Mouse (Mus musculus): Measurements from ENCODE around the gene Tmtc2. TPM values are rescaled to one million over a fixed set of nuclear protein-coding genes. Genes with fewer than 3 reads are reported as not detected.
A peak's percentile ranks its signal among the peaks of the same experiment; 100 is the strongest.

Tmtc2 gene
- polyA plus RNA-seq, 1 experiment from 2014 or later: 0.76 TPM

GRCm38 (mm10) chr10:105574695-105575660, 727 bp upstream of the Tmtc2 start:
- ATAC-seq (ENCODE audit: low read depth): peak; percentile 68
- H3K9ac ChIP-seq (ENCODE audit: low read depth, low read length): no peak overlapping the region; the same call in 1 of the 2 replicates
- no peaks in the 10 kb centered on the region for H3K9me3 ChIP-seq (replicated peaks; ENCODE audit: control insufficient read depth, low read length)
- no peaks in the 10 kb centered on the region for H3K36me3 ChIP-seq (ENCODE audit: control insufficient read depth, insufficient read depth)
- WGBS (ENCODE audit: insufficient replicate concordance): under 1% methylated on average over 44 of the region's 44 CpGs
- peaks cover 14% of the 10 kb centered on the region for H3K4me1 ChIP-seq (ENCODE audit: control insufficient read depth, low read depth, low read length)
- H3K27me3 ChIP-seq (ENCODE audit: control insufficient read depth, insufficient read depth, low read depth, low read length): peaks cover 3% of the 10 kb centered on the region
- H3K27ac ChIP-seq (ENCODE audit: low read length): no peak overlapping the region
- peak overlapping the region; percentile 88 for H3K4me2 ChIP-seq (ENCODE audit: low read depth, low read length)
- peak overlapping the region; percentile 72 for H3K4me3 ChIP-seq (ENCODE audit: low read depth, low read length)

GRCm38 (mm10) chr10:105573306-105573907, 844 bp downstream of the Tmtc2 start:
- Histone ChIP-seq H3K4me1 (ENCODE audit: control insufficient read depth, low read depth, low read length) (peaks cover 17% of the 10 kb centered on the region), H3K9ac (ENCODE audit: low read depth, low read length) (peak overlapping the region; percentile 46), H3K4me3 (ENCODE audit: low read depth, low read length) (peak overlapping the region; percentile 72), H3K4me2 (ENCODE audit: low read depth, low read length) (peak overlapping the region; percentile 88), H3K36me3 (ENCODE audit: control insufficient read depth, insufficient read depth) (no peaks in the 10 kb centered on the region), H3K27ac (ENCODE audit: low read length) (0 out of 2 replicates have a peak overlapping the region, but pooled peaks have one; percentile 7), H3K27me3 (ENCODE audit: control insufficient read depth, insufficient read depth, low read depth, low read length) (peaks cover 3% of the 10 kb centered on the region), H3K9me3 (replicated peaks; ENCODE audit: control insufficient read depth, low read length) (no peaks in the 10 kb centered on the region)
- no peak for ATAC-seq (ENCODE audit: low read depth)
- WGBS (ENCODE audit: insufficient replicate concordance): under 1% methylated on average over 37 of the region's 37 CpGs

- Histone ChIP-seq H3K4me2 (ENCODE audit: low read depth, low read length) (peak overlapping the region; percentile 88), H3K9ac (ENCODE audit: low read depth, low read length) (no peak overlapping the region; the same call in 1 of the 2 replicates), H3K9me3 (replicated peaks; ENCODE audit: control insufficient read depth, low read length) (no peaks in the 10 kb centered on the region), H3K4me1 (ENCODE audit: control insufficient read depth, low read depth, low read length) (peaks cover 17% of the 10 kb centered on the region), H3K27ac (ENCODE audit: low read length) (no peak overlapping the region), H3K36me3 (ENCODE audit: control insufficient read depth, insufficient read depth) (no peaks in the 10 kb centered on the region), H3K4me3 (ENCODE audit: low read depth, low read length) (peak overlapping the region; percentile 72), H3K27me3 (ENCODE audit: control insufficient read depth, insufficient read depth, low read depth, low read length) (peaks cover 3% of the 10 kb centered on the region)
- no peak for ATAC-seq (ENCODE audit: low read depth)
- 1% methylated on average over 16 of the region's 16 CpGs for WGBS (ENCODE audit: insufficient replicate concordance)
These were observed 1.4 kb downstream of the Tmtc2 start for GRCm38 (mm10) chr10:105572829-105573228.

GRCm38 (mm10) chr10:105572301-105572700, 1.9 kb downstream of the Tmtc2 start:
- peaks cover 3% of the 10 kb centered on the region for H3K27me3 ChIP-seq (ENCODE audit: control insufficient read depth, insufficient read depth, low read depth, low read length)
- no peaks in the 10 kb centered on the region for H3K9me3 ChIP-seq (replicated peaks; ENCODE audit: control insufficient read depth, low read length)
- H3K4me3 ChIP-seq (ENCODE audit: low read depth, low read length): no peak overlapping the region
- no peaks in the 10 kb centered on the region for H3K36me3 ChIP-seq (ENCODE audit: control insufficient read depth, insufficient read depth)
- 61% methylated on average over 7 of the region's 7 CpGs for WGBS (ENCODE audit: insufficient replicate concordance)
- no peak overlapping the region for H3K9ac ChIP-seq (ENCODE audit: low read depth, low read length)
- peak overlapping the region; percentile 88 for H3K4me2 ChIP-seq (ENCODE audit: low read depth, low read length)
- H3K4me1 ChIP-seq (ENCODE audit: control insufficient read depth, low read depth, low read length): peaks cover 17% of the 10 kb centered on the region
- ATAC-seq (ENCODE audit: low read depth): no peak
- no peak overlapping the region for H3K27ac ChIP-seq (ENCODE audit: low read length)

GRCm38 (mm10) chr10:105571831-105572230, 2.4 kb downstream of the Tmtc2 start:
- 68% methylated on average over 4 of the region's 4 CpGs for WGBS (ENCODE audit: insufficient replicate concordance)
- Histone ChIP-seq H3K4me3 (ENCODE audit: low read depth, low read length) (no peak overlapping the region), H3K27ac (ENCODE audit: low read length) (no peak overlapping the region), H3K9ac (ENCODE audit: low read depth, low read length) (no peak overlapping the region), H3K36me3 (ENCODE audit: control insufficient read depth, insufficient read depth) (no peaks in the 10 kb centered on the region), H3K27me3 (ENCODE audit: control insufficient read depth, insufficient read depth, low read depth, low read length) (peaks cover 3% of the 10 kb centered on the region), H3K9me3 (replicated peaks; ENCODE audit: control insufficient read depth, low read length) (no peaks in the 10 kb centered on the region), H3K4me2 (ENCODE audit: low read depth, low read length) (no peak overlapping the region), H3K4me1 (ENCODE audit: control insufficient read depth, low read depth, low read length) (peaks cover 17% of the 10 kb centered on the region)
- no peak for ATAC-seq (ENCODE audit: low read depth)

- Histone ChIP-seq H3K4me3 (ENCODE audit: low read depth, low read length) (no peak overlapping the region), H3K9me3 (replicated peaks; ENCODE audit: control insufficient read depth, low read length) (no peaks in the 10 kb centered on the region), H3K27me3 (ENCODE audit: control insufficient read depth, insufficient read depth, low read depth, low read length) (peaks cover 3% of the 10 kb centered on the region), H3K36me3 (ENCODE audit: control insufficient read depth, insufficient read depth) (no peaks in the 10 kb centered on the region), H3K4me1 (ENCODE audit: control insufficient read depth, low read depth, low read length) (peaks cover 17% of the 10 kb centered on the region), H3K4me2 (ENCODE audit: low read depth, low read length) (no peak overlapping the region), H3K27ac (ENCODE audit: low read length) (no peak overlapping the region), H3K9ac (ENCODE audit: low read depth, low read length) (no peak overlapping the region)
- WGBS (ENCODE audit: insufficient replicate concordance): 66% methylated on average over 8 of the region's 8 CpGs
- ATAC-seq (ENCODE audit: low read depth): no peak
These were observed 3.2 kb downstream of the Tmtc2 start for GRCm38 (mm10) chr10:105571019-105571418.

- ATAC-seq (ENCODE audit: low read depth): no peak
- Histone ChIP-seq H3K27ac (ENCODE audit: low read length) (no peak overlapping the region), H3K4me2 (ENCODE audit: low read depth, low read length) (no peak overlapping the region), H3K4me1 (ENCODE audit: control insufficient read depth, low read depth, low read length) (peaks cover 12% of the 10 kb centered on the region; the same call in 1 of the 2 replicates), H3K9me3 (replicated peaks; ENCODE audit: control insufficient read depth, low read length) (no peaks in the 10 kb centered on the region), H3K4me3 (ENCODE audit: low read depth, low read length) (no peak overlapping the region), H3K36me3 (ENCODE audit: control insufficient read depth, insufficient read depth) (no peaks in the 10 kb centered on the region), H3K27me3 (ENCODE audit: control insufficient read depth, insufficient read depth, low read depth, low read length) (peaks cover 3% of the 10 kb centered on the region), H3K9ac (ENCODE audit: low read depth, low read length) (no peak overlapping the region)
- WGBS (ENCODE audit: insufficient replicate concordance): 24% methylated on average over 4 of the region's 4 CpGs
These were observed 4.7 kb downstream of the Tmtc2 start for GRCm38 (mm10) chr10:105569573-105569972.

GRCm38 (mm10) chr10:105567825-105568531, 6.3 kb downstream of the Tmtc2 start:
- 57% methylated on average over 8 of the region's 8 CpGs for whole genome bisulfite sequencing (ENCODE audit: insufficient replicate concordance)
- Histone ChIP-seq H3K4me2 (ENCODE audit: low read depth, low read length) (no peak overlapping the region), H3K36me3 (ENCODE audit: control insufficient read depth, insufficient read depth) (no peaks in the 10 kb centered on the region), H3K9me3 (replicated peaks; ENCODE audit: control insufficient read depth, low read length) (no peaks in the 10 kb centered on the region), H3K27me3 (ENCODE audit: control insufficient read depth, insufficient read depth, low read depth, low read length) (peaks cover 3% of the 10 kb centered on the region; the same call in 1 of the 2 replicates), H3K4me1 (ENCODE audit: control insufficient read depth, low read depth, low read length) (peaks cover 7% of the 10 kb centered on the region; the same call in 1 of the 2 replicates), H3K27ac (ENCODE audit: low read length) (no peak overlapping the region), H3K9ac (ENCODE audit: low read depth, low read length) (no peak overlapping the region), H3K4me3 (ENCODE audit: low read depth, low read length) (no peak overlapping the region)
- peak; percentile 69 for ATAC-seq (ENCODE audit: low read depth)
